Mouse (Mus musculus) testis, adult 10 weeks (tissue): ENCODE data around the gene Olfr701. TPM values are rescaled to one million over a fixed set of nuclear protein-coding genes. Genes with fewer than 3 reads are reported as not detected.

Experiments
- polyA plus RNA-seq: library from polyadenylated mRNA; stranded (reverse); fragments of 350-450 nt; fragmentation: Illumina TruSeq; extraction: RNeasy Lipid Tissue Mini Kit (QIAGEN cat#74804); gene quantifications from one replicate; pipeline ENCODE4 v1.2.3, GENCODE M21; 2014; ENCODE audit warnings: low read depth, low replicate concordance

The Olfr701 gene
- polyA plus RNA-seq = 19.2 TPM

GRCm38 (mm10) chr7:106813829-106814228 is at the start of gene Olfr701:
TSS of gene Olfr701 (plus strand) at chr7:106814129.

GRCm38 (mm10) chr7:106793098-106793497 is 20.8 kb upstream of the Olfr701 start, which contains the start of gene Olfr699:
TSS of gene Olfr699 (minus strand) at chr7:106793198.

DNA sequence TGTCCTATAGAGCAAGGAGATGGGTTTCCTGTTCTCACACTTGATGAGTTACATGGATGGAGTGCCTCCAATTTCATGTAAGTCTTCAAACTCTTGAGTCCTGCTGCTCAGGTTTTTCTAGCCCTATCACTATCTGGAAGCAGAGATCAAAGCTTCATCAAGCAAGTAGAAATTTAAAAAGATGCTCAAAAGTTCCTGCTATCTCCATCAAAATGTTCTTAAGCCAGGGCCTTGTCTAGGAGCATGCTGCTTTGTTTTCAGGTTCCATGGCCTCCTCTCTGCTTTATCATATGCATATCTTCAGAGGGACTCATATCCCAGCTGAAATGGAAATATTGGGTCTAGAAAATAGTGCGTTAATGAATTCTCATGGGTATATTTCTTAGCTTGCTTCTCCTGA is 5.2 kb upstream of the Olfr701 start, which contains the start of gene Olfr700:
TSS of gene Olfr700 (minus strand) at position 101 of the 400 bp plus-strand sequence.

GRCm38 (mm10) chr7:106833793-106834192 is 19.9 kb downstream of the Olfr701 start, which contains the start of gene Olfr702:
TSS of gene Olfr702 (minus strand) at chr7:106833893.

DNA sequence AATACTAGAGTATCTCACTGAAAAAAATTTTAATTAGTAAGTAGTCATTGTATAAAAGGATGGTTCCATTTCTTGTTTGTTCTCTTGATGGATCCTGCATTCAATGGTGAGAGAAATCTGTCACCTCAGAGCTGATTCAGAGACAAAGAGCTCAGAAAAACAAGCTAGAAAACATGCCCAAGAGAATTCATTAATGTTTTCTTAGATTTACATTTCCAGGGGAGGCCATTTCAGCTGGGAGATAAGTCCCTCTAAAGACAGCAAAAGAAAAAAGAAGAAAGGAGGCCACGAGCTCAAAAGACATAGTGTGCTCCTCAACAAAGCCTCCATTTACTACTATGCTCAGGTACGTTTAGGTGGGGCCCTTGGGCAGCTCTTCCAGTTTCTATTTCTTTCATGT is 29.1 kb downstream of the Olfr701 start, which contains the start of gene Olfr703:
TSS of gene Olfr703 (plus strand) at position 301 of the 400 bp plus-strand sequence.

DNA sequence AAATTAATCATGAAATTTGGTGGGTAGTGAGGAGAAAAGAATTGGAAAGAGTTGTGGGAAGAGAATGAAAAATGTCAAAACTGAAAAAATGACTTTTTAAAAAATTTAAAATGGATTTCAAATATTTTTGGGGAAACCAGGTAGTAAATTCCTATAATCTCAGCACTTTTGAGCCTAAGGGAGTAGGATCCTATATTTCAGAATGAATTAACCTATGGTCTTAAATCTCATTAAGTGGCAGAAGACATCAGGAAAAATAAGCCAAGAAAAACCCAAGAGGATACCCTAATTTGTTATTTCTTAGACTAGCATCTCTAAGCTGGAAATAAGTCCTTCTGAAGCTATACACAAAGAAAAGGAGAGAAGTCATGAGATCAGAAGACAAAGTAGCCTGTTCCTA is 49.0 kb downstream of the Olfr701 start, which contains the start of gene Olfr704:
TSS of gene Olfr704 (plus strand) at position 301 of the 400 bp plus-strand sequence.

Other genes starting within 250 kb of the Olfr701 start
- gene Olfr693, start 133.5 kb upstream of the Olfr701 start, polyA plus RNA-seq = not detected
- not detected for gene Olfr694, start 122.3 kb upstream of the Olfr701 start, polyA plus RNA-seq
- gene Olfr695, start 97.7 kb upstream of the Olfr701 start, polyA plus RNA-seq = not detected
- gene Olfr697, start 71.7 kb upstream of the Olfr701 start, polyA plus RNA-seq = 2.3 TPM
- not detected for gene Olfr698, start 58.7 kb upstream of the Olfr701 start, polyA plus RNA-seq
- 0.18 TPM for gene Olfr699, start 20.9 kb upstream of the Olfr701 start, polyA plus RNA-seq
- gene Olfr700, start 5.3 kb upstream of the Olfr701 start, polyA plus RNA-seq = 0.81 TPM
- gene Olfr702, start 19.8 kb downstream of the Olfr701 start, polyA plus RNA-seq = not detected
- gene Olfr703, start 29.2 kb downstream of the Olfr701 start, polyA plus RNA-seq = 1.0 TPM
- gene Olfr704, start 49.1 kb downstream of the Olfr701 start, polyA plus RNA-seq = not detected
- not detected for gene Olfr705, start 62.8 kb downstream of the Olfr701 start, polyA plus RNA-seq
- not detected for gene Olfr706, start 74.0 kb downstream of the Olfr701 start, polyA plus RNA-seq
- not detected for gene Olfr707, start 87.1 kb downstream of the Olfr701 start, polyA plus RNA-seq
- not detected for gene Olfr1532-ps1, start 93.9 kb downstream of the Olfr701 start, polyA plus RNA-seq
- not detected for gene Olfr709-ps1, start 118.1 kb downstream of the Olfr701 start, polyA plus RNA-seq
- gene Olfr710, start 134.2 kb downstream of the Olfr701 start, polyA plus RNA-seq = not detected
- gene Olfr6, start 149.8 kb downstream of the Olfr701 start, polyA plus RNA-seq = 0.07 TPM
- not detected for gene Olfr711, start 161.3 kb downstream of the Olfr701 start, polyA plus RNA-seq
- gene Olfr2, start 191.9 kb downstream of the Olfr701 start, polyA plus RNA-seq = not detected
- not detected for gene Olfr713, start 217.0 kb downstream of the Olfr701 start, polyA plus RNA-seq